Mouse (Mus musculus) CH12.LX (cell line): ENCODE results near the gene Acap3. TPM values are rescaled to one million over a fixed set of nuclear protein-coding genes. Genes with fewer than 3 reads are reported as not detected.
A peak's percentile ranks its signal among the peaks of the same experiment; 100 is the strongest.

Experiments used
- DNase-seq: peaks from one replicate; pipeline ENCODE4 v3.0.0-alpha.2; 2013; ENCODE audit errors: extremely low read depth
- H3K27ac ChIP-seq: 2 replicates; pipeline ENCODE4 v1.5.1; 2012; ENCODE audit warnings: low read depth, mild to moderate bottlenecking, control low read depth, moderate library complexity; ENCODE audit not compliant: insufficient read depth
- H3K27me3 ChIP-seq: replicated peaks from 2 replicates; pipeline ENCODE3; 2012; ENCODE audit warnings: inconsistent platforms
- H3K36me3 ChIP-seq, 2 experiments: replicated peaks in 1 of 2; 2 replicates each; pipeline versions ENCODE3 to v1.6.1; 2012; ENCODE audit warnings: inconsistent platforms in 1 of 2, low read length in 1 of 2, mild to moderate bottlenecking in 1 of 2, mixed read lengths in 1 of 2, moderate library complexity in 1 of 2; ENCODE audit not compliant: control insufficient read depth in 1 of 2, insufficient read depth in 1 of 2
- H3K4me1 ChIP-seq, 2 experiments: 2 replicates each; pipeline ENCODE4 v1.6.1; 2012; ENCODE audit warnings: inconsistent platforms in 1 of 2, moderate library complexity in 1 of 2; ENCODE audit not compliant: insufficient read depth in 2 of 2, control insufficient read depth in 1 of 2
- H3K4me2 ChIP-seq: 2 replicates; pipeline ENCODE4 v1.6.1; 2012; ENCODE audit warnings: low read depth, mild to moderate bottlenecking, control low read depth; ENCODE audit not compliant: poor library complexity, insufficient read depth, severe bottlenecking
- H3K4me3 ChIP-seq, 3 experiments: fragments of 150-350 bp in 1 of 3; sonication (generic) in 1 of 3; replicated peaks in 1 of 3; 2 replicates each; pipeline versions ENCODE3 to v1.5.1; 2011 to 2012; ENCODE audit warnings: low read depth in 2 of 3, low read length in 2 of 3, mild to moderate bottlenecking in 2 of 3, moderate library complexity in 2 of 3, control low read depth in 1 of 3, improper control_type of control experiment in 1 of 3, inconsistent platforms in 1 of 3, mixed read lengths in 1 of 3; ENCODE audit not compliant: poor library complexity in 1 of 3
- H3K79me2 ChIP-seq: replicated peaks from 2 replicates; pipeline ENCODE4 v1.6.1; 2012; ENCODE audit warnings: mild to moderate bottlenecking, moderate library complexity; ENCODE audit not compliant: control insufficient read depth, poor library complexity, insufficient read depth, severe bottlenecking; ENCODE audit errors: extremely low read depth
- H3K9ac ChIP-seq: 2 replicates; pipeline ENCODE4 v1.6.1; 2012; ENCODE audit warnings: low read depth, mild to moderate bottlenecking, control low read depth, moderate library complexity; ENCODE audit not compliant: insufficient read depth
- H3K9me3 ChIP-seq: replicated peaks from 2 replicates; pipeline ENCODE3; 2012; ENCODE audit warnings: low read length, inconsistent platforms, mixed read lengths
- CHD2 ChIP-seq: IDR thresholded peaks from 2 replicates; pipeline ENCODE4 v1.6.1; 2011; ENCODE audit warnings: low read length, improper control_type of control experiment
- ELF1 ChIP-seq: IDR thresholded peaks from 2 replicates; pipeline ENCODE4 v1.6.1; 2014; ENCODE audit warnings: low read depth, mild to moderate bottlenecking, inconsistent platforms, low read length, improper control_type of control experiment
- EP300 ChIP-seq: IDR thresholded peaks from 2 replicates; pipeline ENCODE4 v1.6.1; 2011; ENCODE audit warnings: low read length, improper control_type of control experiment
- IRF4 ChIP-seq: IDR thresholded peaks from 2 replicates; pipeline ENCODE4 v1.6.1; 2014; ENCODE audit warnings: low read depth, mild to moderate bottlenecking, inconsistent platforms, low read length, improper control_type of control experiment
- JUND ChIP-seq: conservative IDR thresholded peaks from 2 replicates; pipeline ENCODE4 v1.6.1; 2011; ENCODE audit warnings: low read depth, low read length, improper control_type of control experiment
- KAT2A ChIP-seq: IDR thresholded peaks from 2 replicates; pipeline ENCODE4 v1.6.1; 2012; ENCODE audit warnings: low read length, improper control_type of control experiment, inconsistent platforms; ENCODE audit not compliant: insufficient replicate concordance
- MAFK ChIP-seq: IDR thresholded peaks from 2 replicates; pipeline ENCODE4 v1.6.1; 2011; ENCODE audit warnings: low read length, improper control_type of control experiment; ENCODE audit not compliant: insufficient replicate concordance
- MAX ChIP-seq: IDR thresholded peaks from 2 replicates; pipeline ENCODE4 v1.6.1; 2011; ENCODE audit warnings: low read length, improper control_type of control experiment
- MAZ ChIP-seq: IDR thresholded peaks from 2 replicates; pipeline ENCODE4 v1.6.1; 2012; ENCODE audit warnings: low read depth, mild to moderate bottlenecking, inconsistent platforms, low read length, improper control_type of control experiment, moderate library complexity
- MEF2A ChIP-seq: IDR thresholded peaks from 2 replicates; pipeline ENCODE4 v1.6.1; 2014; ENCODE audit warnings: low read depth, mild to moderate bottlenecking, inconsistent platforms, low read length, improper control_type of control experiment, borderline replicate concordance
- MXI1 ChIP-seq: IDR thresholded peaks from 2 replicates; pipeline ENCODE4 v1.6.1; 2011; ENCODE audit warnings: mild to moderate bottlenecking, low read depth, low read length, improper control_type of control experiment
- PAX5 ChIP-seq: IDR thresholded peaks from 2 replicates; pipeline ENCODE4 v1.6.1; 2012; ENCODE audit warnings: low read length, inconsistent platforms, mixed read lengths
- POLR2AphosphoS2 ChIP-seq: IDR thresholded peaks from 2 replicates; pipeline ENCODE4 v1.6.1; 2011; ENCODE audit warnings: low read depth, low read length, improper control_type of control experiment
- RAD21 ChIP-seq: IDR thresholded peaks from 2 replicates; pipeline ENCODE4 v1.6.1; 2011; ENCODE audit warnings: low read depth, mild to moderate bottlenecking, low read length, improper control_type of control experiment, moderate library complexity
- SIN3A ChIP-seq: IDR thresholded peaks from 2 replicates; pipeline ENCODE4 v1.6.1; 2012; ENCODE audit warnings: low read length, improper control_type of control experiment, inconsistent platforms
- SMC3 ChIP-seq: IDR thresholded peaks from 2 replicates; pipeline ENCODE4 v1.6.1; 2011; ENCODE audit warnings: low read depth, low read length, improper control_type of control experiment
- TBP ChIP-seq: conservative IDR thresholded peaks from 2 replicates; pipeline ENCODE4 v1.6.1; 2011; ENCODE audit warnings: low read depth, low read length, improper control_type of control experiment
- UBTF ChIP-seq: IDR thresholded peaks from 2 replicates; pipeline ENCODE4 v1.6.1; 2012; ENCODE audit warnings: low read depth, mild to moderate bottlenecking, inconsistent platforms, low read length, improper control_type of control experiment, moderate library complexity
- USF1 ChIP-seq: IDR thresholded peaks from 2 replicates; pipeline ENCODE4 v1.6.1; 2014; ENCODE audit warnings: low read depth, mild to moderate bottlenecking, inconsistent platforms, low read length, improper control_type of control experiment
- USF2 ChIP-seq: conservative IDR thresholded peaks from 2 replicates; pipeline ENCODE4 v1.6.1; 2011; ENCODE audit warnings: low read depth, low read length, improper control_type of control experiment
- ZC3H11A ChIP-seq: IDR thresholded peaks from 2 replicates; pipeline ENCODE4 v1.6.1; 2012; ENCODE audit warnings: low read depth, mild to moderate bottlenecking, inconsistent platforms, low read length, improper control_type of control experiment
- ZMIZ1 ChIP-seq: IDR thresholded peaks from 2 replicates; pipeline ENCODE4 v1.6.1; 2012; ENCODE audit warnings: low read depth, mild to moderate bottlenecking, inconsistent platforms, low read length, improper control_type of control experiment
- dilution Hi-C: fragments of 300-500 bp; cut with MboI; formaldehyde crosslinking; loops from 2 replicates; pipeline ENCODE4 v1.14.3; 2020; ENCODE audit warnings: low sequenced_read_pairs; ENCODE audit not compliant: extremely low pct_unique_long_range_greater_than_20kb, extremely low pct_ligation_motif_present
- in situ Hi-C: fragments of 300-500 bp; cut with MboI; formaldehyde crosslinking; loops from 3 replicates; pipeline ENCODE4 v1.14.3; 2019; ENCODE audit warnings: low sequenced_read_pairs, low pct_ligation_motif_present, low pct_unique_long_range_greater_than_20kb, mixed read lengths
- polyA plus RNA-seq: library from polyadenylated mRNA; unstranded; fragments of >175 nt; gene quantifications from 2 replicates; pipeline ENCODE4 v1.2.1, GENCODE M21; 2012; ENCODE audit warnings: low read depth; ENCODE audit not compliant: insufficient read length
- total RNA-seq, 2 experiments: library from RNA; depleted of rRNA; stranded (reverse); fragments of 300-350 nt in 1 of 2; fragments of >200 nt in 1 of 2; gene quantifications; 2 replicates each; pipeline ENCODE4 v1.2.3; 2012 to 2014

Acap3 gene
- total and polyA plus RNA-seq, 3 experiments, result 4.2 to 10.7 (median 10.5) TPM

DNA sequence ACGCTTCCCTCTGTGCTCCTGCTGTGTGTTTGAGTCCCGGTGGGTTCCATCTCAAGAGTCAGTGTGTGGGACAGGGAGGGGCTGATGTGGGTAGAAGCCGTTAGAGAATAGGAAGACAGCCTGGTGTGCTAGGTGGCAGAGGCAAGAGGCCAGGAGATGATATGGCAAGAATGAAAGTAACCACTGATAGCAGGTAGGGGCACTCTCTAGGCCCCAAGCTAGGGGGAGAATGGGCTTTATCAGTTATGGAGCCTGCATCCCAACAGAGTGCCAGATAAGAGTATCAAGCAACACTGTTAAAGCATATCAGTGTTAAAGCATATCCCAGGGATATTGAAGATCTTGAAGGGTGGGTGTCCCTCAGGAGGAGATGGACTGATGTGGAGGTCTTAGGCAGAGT lies 34.7 kb upstream of the Acap3 start:
- in situ Hi-C loops, result no loop called here
- Histone ChIP-seq H3K4me2 (no peak overlapping the region), H3K9ac (no peak overlapping the region), H3K36me3 (peaks cover 79 to 96% of the 10 kb centered on the region in 2 experiments), H3K4me1 (peaks cover 5 to 12% of the 10 kb centered on the region in 2 experiments), H3K4me3 (no peak overlapping the region), H3K79me2 (no peaks in the 10 kb centered on the region), H3K27ac (no peak overlapping the region), H3K9me3 (no peaks in the 10 kb centered on the region), H3K27me3 (no peaks in the 10 kb centered on the region)
- DNase-seq, result no peak
- dilution Hi-C loops, result no loop called here
- no peak for TF ChIP-seq SIN3A
- TF ChIP-seq POLR2AphosphoS2, result no peak

GRCm38 (mm10) chr4:155859318-155859717 lies 32.3 kb upstream of the Acap3 start:
- Histone ChIP-seq H3K79me2 (no peaks in the 10 kb centered on the region), H3K36me3 (peaks cover 74 to 99% of the 10 kb centered on the region in 2 experiments), H3K4me1 (peaks cover 4 to 16% of the 10 kb centered on the region in 2 experiments; a peak in 3 of 4 replicates), H3K27ac (no peak overlapping the region), H3K9me3 (no peaks in the 10 kb centered on the region), H3K4me2 (no peak overlapping the region), H3K4me3 (no peak overlapping the region), H3K9ac (no peak overlapping the region), H3K27me3 (no peaks in the 10 kb centered on the region)
- no peak for DNase-seq
- dilution Hi-C loops (no loop called here), in situ Hi-C loops (no loop called here)
- TF ChIP-seq MXI1 (peak; percentile 91), SIN3A (peak; percentile 94), RAD21 (no peak), EP300 (no peak), POLR2AphosphoS2 (no peak), MAFK (no peak), JUND (no peak), MEF2A (no peak), PAX5 (no peak)

DNA sequence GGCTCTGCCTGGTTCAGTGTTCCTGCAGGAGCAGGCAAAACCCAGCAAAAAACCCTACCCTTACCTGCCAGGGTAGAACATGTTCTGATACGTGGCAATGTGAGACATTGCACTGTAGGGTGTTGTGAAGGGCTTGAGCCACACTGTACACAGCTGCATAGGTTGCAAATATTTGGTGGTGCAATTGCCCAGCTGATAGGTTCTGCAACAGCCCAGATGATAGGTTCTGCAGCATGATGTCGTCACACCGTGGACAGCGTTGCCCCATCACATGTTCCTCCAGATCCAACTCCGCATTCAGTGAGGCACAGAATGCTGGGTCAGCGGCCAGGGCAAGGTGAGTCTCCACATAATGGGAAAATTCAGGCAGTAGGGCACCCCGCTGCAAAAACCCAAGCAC lies 29.8 kb upstream of the Acap3 start:
- TF ChIP-seq ZC3H11A (no peak), EP300 (no peak), UBTF (no peak), USF1 (no peak), IRF4 (no peak), ELF1 (no peak), USF2 (no peak), TBP (no peak), ZMIZ1 (no peak), CHD2 (no peak), MAX (no peak), SMC3 (no peak), PAX5 (no peak), MAZ (no peak), KAT2A (no peak)
- no peak for DNase-seq
- no peak overlapping the region for H3K4me3 ChIP-seq
- dilution Hi-C loops, result no loop called here
- peaks cover 74 to 99% of the 10 kb centered on the region in 2 experiments for H3K36me3 ChIP-seq
- no peak overlapping the region for H3K27ac ChIP-seq
- no peak overlapping the region for H3K9ac ChIP-seq
- no peak overlapping the region for H3K4me2 ChIP-seq
- no peaks in the 10 kb centered on the region for H3K27me3 ChIP-seq
- in situ Hi-C loops, result no loop called here
- no peaks in the 10 kb centered on the region for H3K9me3 ChIP-seq
- H3K79me2 ChIP-seq, result no peaks in the 10 kb centered on the region
- H3K4me1 ChIP-seq, result peaks cover 8 to 17% of the 10 kb centered on the region in 2 experiments; a peak in 3 of 4 replicates
